Mouse (Mus musculus) hindbrain, embryonic 14.5 days (tissue): ENCODE measurements at regions not wholly inside any gene's neighbourhood (a gene's known extent, or its start where the extent isn't known, plus 50 kb on each side); places are given as distances from the start of the nearest gene placed in this dataset.
A peak's percentile ranks its signal among the peaks of the same experiment; 100 is the strongest.
"Not testable (repeated sequence)": the region's sequence is repeated elsewhere in the genome, so short reads cannot be mapped to it uniquely, and the experiment has no call there.

ENCODE experiments used
- ATAC-seq: fragments of 200-750 bp; cut with Nextera tagmentation; 2 replicates; pipeline ENCODE4 v1.8.0; 2017; ENCODE audit warnings: moderate number of reproducible peaks, mild to moderate bottlenecking, moderate TSS enrichment, moderate library complexity; ENCODE audit not compliant: low FRiP score
- DNase-seq: peaks from one replicate; pipeline ENCODE4 v3.0.0-alpha.2; 2015; ENCODE audit warnings: low spot score
- H3K27ac ChIP-seq: fragments of 300-500 bp; sonication (generic); 2 replicates; pipeline ENCODE4 v1.5.1; 2014; ENCODE audit warnings: mild to moderate bottlenecking, moderate library complexity
- H3K27me3 ChIP-seq: fragments of 300-500 bp; sonication (generic); 2 replicates; pipeline ENCODE4 v1.6.1; 2014; ENCODE audit warnings: mild to moderate bottlenecking, low read length, mixed read lengths; ENCODE audit not compliant: control insufficient read depth, insufficient read depth
- H3K36me3 ChIP-seq: fragments of 300-500 bp; sonication (generic); replicated peaks from 2 replicates; pipeline ENCODE4 v1.6.1; 2014; ENCODE audit not compliant: control insufficient read depth, insufficient read depth
- H3K4me1 ChIP-seq: fragments of 300-500 bp; sonication (generic); replicated peaks from 2 replicates; pipeline ENCODE4 v1.6.1; 2014; ENCODE audit warnings: antibody characterized with exemption, low read length, mixed read lengths; ENCODE audit not compliant: control insufficient read depth, insufficient read depth
- H3K4me2 ChIP-seq: fragments of 300-500 bp; sonication (generic); replicated peaks from 2 replicates; pipeline ENCODE4 v1.6.1; 2014; ENCODE audit warnings: mild to moderate bottlenecking, moderate library complexity
- H3K4me3 ChIP-seq: fragments of 300-500 bp; sonication (generic); replicated peaks from 2 replicates; pipeline ENCODE4 v1.5.1; 2014; ENCODE audit warnings: mild to moderate bottlenecking, low read length
- H3K9ac ChIP-seq: fragments of 300-500 bp; sonication (generic); 2 replicates; pipeline ENCODE4 v1.6.1; 2014
- H3K9me3 ChIP-seq: fragments of 300-500 bp; sonication (generic); 2 replicates; pipeline ENCODE4 v1.6.1; 2016; ENCODE audit warnings: low read length; ENCODE audit not compliant: control insufficient read depth
- WGBS: fragments of 180-500 bp; shearing (Covaris S2); extraction: QIAGEN DNeasy Blood & Tissue Kit; methylation state at CpG from one replicate; pipeline ENCODE4 v1.1.7; 2014; 5-methylcytosine and 5-hydroxymethylcytosine counted together

DNA sequence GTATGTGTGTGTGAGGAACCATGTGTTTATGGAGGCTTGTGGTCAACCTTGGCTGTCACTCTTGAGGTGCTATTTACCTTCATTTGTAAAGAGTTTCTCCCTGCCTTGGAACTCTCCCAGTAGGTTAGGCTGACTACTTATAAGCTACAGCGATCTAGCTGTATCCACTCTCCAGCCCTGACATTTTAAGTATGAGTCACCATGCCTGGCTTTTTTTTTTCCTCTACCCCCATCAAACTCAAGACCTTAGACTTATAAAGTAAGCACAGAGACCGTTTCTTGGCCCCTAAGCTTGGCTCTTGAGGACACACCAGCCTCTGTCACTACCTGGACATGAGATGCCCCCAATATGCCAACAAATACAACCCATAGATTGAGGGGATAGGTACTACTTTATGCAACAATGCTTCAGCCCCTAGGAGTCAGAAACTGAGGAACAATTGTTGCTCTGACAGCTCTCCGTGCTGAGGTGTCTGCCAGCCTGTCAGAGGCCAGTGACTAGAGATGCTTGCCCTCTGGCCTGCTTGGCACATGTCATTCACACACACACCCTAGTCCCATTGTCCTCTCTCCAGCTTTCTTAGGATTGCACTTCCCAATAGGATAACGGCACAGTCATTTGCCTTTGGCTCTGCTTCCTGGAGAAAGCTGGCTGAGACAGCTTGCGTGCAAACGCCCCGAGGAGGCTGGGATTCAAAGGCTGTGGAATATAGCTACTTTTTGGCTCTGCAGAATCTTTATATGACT lies 193.8 kb upstream of the Prok2 start:
- no peaks in the 10 kb centered on the region for H3K27me3 ChIP-seq
- no peak for DNase-seq

GRCm38 (mm10) chr6:99918351-99918750 lies 192.2 kb upstream of the Prok2 start:
- DNase-seq: no peak
- no peak for ATAC-seq

More for the DNA sequence above, 193.8 kb upstream of the Prok2 start:
- H3K9me3 ChIP-seq: no peaks in the 10 kb centered on the region
- no peak overlapping the region for H3K27ac ChIP-seq
- no peak overlapping the region for H3K9ac ChIP-seq
- H3K4me2 ChIP-seq: no peak overlapping the region
- no peaks in the 10 kb centered on the region for H3K36me3 ChIP-seq
- no peak for ATAC-seq
- no peak overlapping the region for H3K4me3 ChIP-seq
- peaks cover 5% of the 10 kb centered on the region; the same call in 1 of the 2 replicates for H3K4me1 ChIP-seq
- 62% methylated on average over 7 of the region's 7 CpGs for WGBS

GRCm38 (mm10) chr6:99909921-99910320 lies 183.7 kb upstream of the Prok2 start:
- ATAC-seq (no peak), DNase-seq (no peak)
- Histone ChIP-seq H3K4me3 (no peak overlapping the region), H3K27me3 (peaks cover 2% of the 10 kb centered on the region; the same call in 1 of the 2 replicates), H3K4me2 (no peak overlapping the region), H3K9me3 (no peaks in the 10 kb centered on the region), H3K4me1 (no peaks in the 10 kb centered on the region), H3K27ac (no peak overlapping the region), H3K9ac (no peak overlapping the region), H3K36me3 (no peaks in the 10 kb centered on the region)
- WGBS: 83% methylated on average over 7 of the region's 7 CpGs

More at GRCm38 (mm10) chr6:99918351-99918750, 192.2 kb upstream of the Prok2 start:
- Histone ChIP-seq H3K27me3 (no peaks in the 10 kb centered on the region), H3K4me1 (peaks cover 5% of the 10 kb centered on the region; the same call in 1 of the 2 replicates), H3K9ac (no peak overlapping the region), H3K27ac (no peak overlapping the region), H3K9me3 (no peaks in the 10 kb centered on the region), H3K4me2 (no peak overlapping the region), H3K4me3 (no peak overlapping the region), H3K36me3 (no peaks in the 10 kb centered on the region)
- WGBS: 80% methylated on average over 3 of the region's 3 CpGs

- no peak overlapping the region for H3K9ac ChIP-seq
- H3K36me3 ChIP-seq: no peaks in the 10 kb centered on the region
- H3K27ac ChIP-seq: no peak overlapping the region
- H3K4me2 ChIP-seq: no peak overlapping the region
- no peaks in the 10 kb centered on the region for H3K4me1 ChIP-seq
- no peaks in the 10 kb centered on the region for H3K9me3 ChIP-seq
- no peak overlapping the region for H3K4me3 ChIP-seq
- WGBS: 63% methylated on average over 7 of the region's 7 CpGs
- ATAC-seq (no peak), DNase-seq (no peak)
- H3K27me3 ChIP-seq: peaks cover 2% of the 10 kb centered on the region; the same call in 1 of the 2 replicates
Observed at GRCm38 (mm10) chr6:99909459-99909858, 183.3 kb upstream of the Prok2 start.

- WGBS: 84% methylated on average over 3 of the region's 3 CpGs
- Histone ChIP-seq H3K9ac (no peak overlapping the region), H3K4me2 (no peak overlapping the region), H3K27ac (no peak overlapping the region), H3K4me1 (no peaks in the 10 kb centered on the region), H3K9me3 (no peaks in the 10 kb centered on the region), H3K27me3 (peaks cover 10% of the 10 kb centered on the region; the same call in 1 of the 2 replicates), H3K36me3 (no peaks in the 10 kb centered on the region), H3K4me3 (no peak overlapping the region)
- no peak for ATAC-seq
- DNase-seq: no peak
Observed at GRCm38 (mm10) chr6:99908066-99908465, 181.9 kb upstream of the Prok2 start.

DNA sequence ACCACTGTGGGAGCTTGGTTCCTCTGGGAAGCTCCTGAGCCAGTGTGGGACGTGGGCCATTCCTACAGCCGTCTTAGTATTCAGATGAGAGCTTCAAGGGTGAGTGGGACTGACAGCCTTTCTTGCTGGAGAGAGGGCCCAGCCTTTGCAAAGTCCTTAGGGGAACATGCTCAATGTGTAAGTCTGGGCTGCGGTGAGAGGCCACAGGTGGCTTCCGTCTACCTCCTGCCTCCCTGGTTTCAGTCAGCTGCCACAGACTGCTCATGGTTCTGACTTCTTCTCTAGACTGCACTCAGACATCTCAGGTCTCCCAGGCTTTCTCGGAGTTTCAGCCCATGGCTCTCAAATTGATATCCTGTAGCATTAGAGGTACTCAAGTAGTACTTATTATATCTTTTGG lies 179.0 kb upstream of the Prok2 start:
- DNase-seq (no peak), ATAC-seq (no peak)
- 84% methylated on average over 5 of the region's 5 CpGs for WGBS
- H3K4me3 ChIP-seq: no peak overlapping the region
- peaks cover 25% of the 10 kb centered on the region for H3K27me3 ChIP-seq
- H3K36me3 ChIP-seq: no peaks in the 10 kb centered on the region
- no peak overlapping the region for H3K4me2 ChIP-seq
- H3K9me3 ChIP-seq: no peaks in the 10 kb centered on the region
- H3K27ac ChIP-seq: no peak overlapping the region
- no peaks in the 10 kb centered on the region for H3K4me1 ChIP-seq
- no peak overlapping the region for H3K9ac ChIP-seq

DNA sequence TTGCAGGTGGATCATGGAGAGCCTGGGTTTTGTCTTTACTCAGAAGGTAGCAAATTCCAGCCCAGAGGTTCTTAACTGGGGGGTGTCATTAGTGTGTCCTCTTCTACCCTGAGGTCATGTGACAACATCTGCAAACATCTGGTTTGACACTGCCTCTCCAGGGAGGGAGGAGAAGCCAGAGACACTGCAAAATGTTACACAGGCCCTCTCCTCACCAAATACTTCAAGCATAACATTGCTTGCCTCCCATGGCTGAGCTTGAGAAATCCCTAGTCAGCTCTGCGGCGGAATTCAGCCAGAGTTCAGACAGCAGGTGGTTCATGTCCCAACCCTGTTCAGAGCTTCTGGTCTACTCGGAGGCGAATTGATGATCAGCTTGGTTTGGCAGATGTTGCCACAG lies 178.4 kb upstream of the Prok2 start:
- H3K9ac ChIP-seq: no peak overlapping the region
- H3K4me3 ChIP-seq: no peak overlapping the region
- WGBS: 60% methylated on average over 4 of the region's 4 CpGs
- H3K27ac ChIP-seq: no peak overlapping the region
- no peak overlapping the region for H3K4me2 ChIP-seq
- H3K36me3 ChIP-seq: no peaks in the 10 kb centered on the region
- ATAC-seq: no peak
- H3K27me3 ChIP-seq: peaks cover 28% of the 10 kb centered on the region
- DNase-seq: no peak
- no peaks in the 10 kb centered on the region for H3K4me1 ChIP-seq
- no peaks in the 10 kb centered on the region for H3K9me3 ChIP-seq

DNA sequence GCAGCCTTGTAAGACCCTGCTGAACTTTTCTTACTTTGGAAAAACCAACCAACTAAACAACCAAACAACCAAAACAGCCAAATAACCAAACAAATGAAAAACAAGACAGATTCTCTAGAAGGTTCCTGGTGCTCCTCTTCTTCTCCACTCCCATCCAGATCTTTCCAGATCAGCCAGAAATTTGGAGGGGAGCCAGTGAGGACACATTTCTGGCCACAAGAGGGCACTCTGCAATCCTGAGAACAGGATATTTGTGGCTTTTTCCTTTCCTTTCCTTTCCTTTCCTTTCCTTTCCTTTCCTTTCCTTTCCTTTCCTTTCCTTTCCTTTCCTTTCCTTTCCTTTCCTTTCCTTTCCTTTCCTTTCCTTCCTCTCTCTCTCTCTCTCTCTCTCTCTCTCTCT lies 177.9 kb upstream of the Prok2 start:
- H3K4me1 ChIP-seq, H3K9me3 ChIP-seq, H3K36me3 ChIP-seq, H3K9ac ChIP-seq, H3K4me3 ChIP-seq, H3K27ac ChIP-seq, H3K4me2 ChIP-seq, ATAC-seq: not testable (repeated sequence)
- H3K27me3 ChIP-seq: peaks cover 33% of the 10 kb centered on the region
- DNase-seq: peak; percentile 82

- 87% methylated on average over 3 of the region's 3 CpGs for WGBS
- peaks cover 30% of the 10 kb centered on the region for H3K27me3 ChIP-seq
Observed at GRCm38 (mm10) chr6:99901564-99901963, 175.4 kb upstream of the Prok2 start.

More at GRCm38 (mm10) chr6:99901564-99901963, 175.4 kb upstream of the Prok2 start:
- H3K9ac ChIP-seq: no peak overlapping the region
- H3K4me2 ChIP-seq: no peak overlapping the region
- ATAC-seq (no peak), DNase-seq (no peak)
- H3K4me1 ChIP-seq: no peaks in the 10 kb centered on the region; the same call in 1 of the 2 replicates
- no peak overlapping the region for H3K27ac ChIP-seq
- no peak overlapping the region for H3K4me3 ChIP-seq
- H3K9me3 ChIP-seq: no peaks in the 10 kb centered on the region
- H3K36me3 ChIP-seq: no peaks in the 10 kb centered on the region
